Mouse (Mus musculus): ENCODE results near the gene Gid8. TPM values are rescaled to one million over a fixed set of nuclear protein-coding genes. Genes with fewer than 3 reads are reported as not detected.

Gene Gid8
- polyA plus RNA-seq, 1 experiment from 2014 or later = 54.6 TPM

GRCm38 (mm10) chr2:180735232-180735631 is 25.3 kb downstream of the Gid8 start:
- no peaks in the 10 kb centered on the region for H3K27me3 ChIP-seq
- H3K4me2 ChIP-seq (replicated peaks) = no peak overlapping the region
- ATAC-seq (ENCODE audit: low FRiP score, low read depth) = no peak
- no peak overlapping the region for H3K9ac ChIP-seq (replicated peaks)
- H3K27ac ChIP-seq (replicated peaks) = no peak overlapping the region
- H3K9me3 ChIP-seq = no peaks in the 10 kb centered on the region
- no peak overlapping the region for H3K4me3 ChIP-seq
- WGBS = 80% methylated on average over 7 of the region's 7 CpGs
- no peaks in the 10 kb centered on the region for H3K4me1 ChIP-seq
- H3K36me3 ChIP-seq = no peaks in the 10 kb centered on the region

GRCm38 (mm10) chr2:180737984-180738383 is 28.1 kb downstream of the Gid8 start:
- Histone ChIP-seq H3K27ac (replicated peaks) (no peak overlapping the region), H3K4me3 (no peak overlapping the region), H3K9me3 (no peaks in the 10 kb centered on the region), H3K4me2 (replicated peaks) (no peak overlapping the region), H3K27me3 (no peaks in the 10 kb centered on the region), H3K4me1 (no peaks in the 10 kb centered on the region), H3K36me3 (no peaks in the 10 kb centered on the region), H3K9ac (replicated peaks) (no peak overlapping the region)
- WGBS = 73% methylated on average over 2 of the region's 2 CpGs
- no peak for ATAC-seq (ENCODE audit: low FRiP score, low read depth)

- no peak for ATAC-seq (ENCODE audit: low FRiP score, low read depth)
- Histone ChIP-seq H3K4me2 (replicated peaks) (no peak overlapping the region), H3K4me3 (no peak overlapping the region), H3K27me3 (no peaks in the 10 kb centered on the region), H3K27ac (replicated peaks) (no peak overlapping the region), H3K9ac (replicated peaks) (no peak overlapping the region), H3K9me3 (no peaks in the 10 kb centered on the region), H3K4me1 (no peaks in the 10 kb centered on the region), H3K36me3 (no peaks in the 10 kb centered on the region)
- 23% methylated on average over 3 of the region's 3 CpGs for WGBS
Measured at GRCm38 (mm10) chr2:180740349-180740748, 30.4 kb downstream of the Gid8 start.

DNA sequence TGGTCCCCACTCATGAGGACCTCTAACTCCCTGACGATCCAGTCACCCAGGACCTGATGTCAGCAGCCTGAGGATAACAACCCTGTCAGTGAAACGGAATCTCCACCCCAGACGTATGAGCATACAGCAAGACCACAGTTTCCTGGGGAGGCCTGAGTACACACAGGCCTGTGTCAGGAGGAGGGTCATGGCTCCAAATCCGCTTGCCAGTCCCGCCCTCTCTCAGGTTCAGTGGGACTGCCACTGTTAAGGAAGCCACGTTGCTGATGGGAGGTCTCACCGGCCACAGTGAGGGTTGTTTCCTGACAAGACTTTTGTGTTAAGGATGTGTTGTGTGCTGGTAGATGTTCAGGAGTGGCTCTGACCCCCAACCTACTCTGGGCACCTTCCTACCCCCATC is 31.5 kb downstream of the Gid8 start:
- ATAC-seq (ENCODE audit: low FRiP score, low read depth) = no peak
- H3K36me3 ChIP-seq = no peaks in the 10 kb centered on the region
- 85% methylated on average over 7 of the region's 7 CpGs for WGBS

GRCm38 (mm10) chr2:180742820-180743219 is 32.9 kb downstream of the Gid8 start:
- WGBS = 87% methylated on average over 6 of the region's 6 CpGs
- no peak overlapping the region for H3K4me2 ChIP-seq (replicated peaks)
- no peaks in the 10 kb centered on the region for H3K27me3 ChIP-seq
- H3K36me3 ChIP-seq = no peaks in the 10 kb centered on the region
- no peak for ATAC-seq (ENCODE audit: low FRiP score, low read depth)
- H3K4me3 ChIP-seq = no peak overlapping the region
- peaks cover 9% of the 10 kb centered on the region for H3K4me1 ChIP-seq
- no peak overlapping the region for H3K27ac ChIP-seq (replicated peaks)
- H3K9ac ChIP-seq (replicated peaks) = no peak overlapping the region
- H3K9me3 ChIP-seq = no peaks in the 10 kb centered on the region

More for the DNA sequence above, 31.5 kb downstream of the Gid8 start:
- Histone ChIP-seq H3K4me2 (replicated peaks) (no peak overlapping the region), H3K9ac (replicated peaks) (no peak overlapping the region), H3K9me3 (no peaks in the 10 kb centered on the region), H3K27ac (replicated peaks) (no peak overlapping the region), H3K27me3 (no peaks in the 10 kb centered on the region), H3K4me3 (no peak overlapping the region), H3K4me1 (peaks cover 3% of the 10 kb centered on the region; the same call in 1 of the 2 replicates)

- H3K9me3 ChIP-seq = no peaks in the 10 kb centered on the region
- no peak for ATAC-seq (ENCODE audit: low FRiP score, low read depth)
- WGBS = 89% methylated on average over 2 of the region's 2 CpGs
- H3K4me3 ChIP-seq = no peak overlapping the region
- H3K27me3 ChIP-seq = no peaks in the 10 kb centered on the region
- no peak overlapping the region for H3K27ac ChIP-seq (replicated peaks)
- no peak overlapping the region for H3K9ac ChIP-seq (replicated peaks)
- no peak overlapping the region for H3K4me2 ChIP-seq (replicated peaks)
- H3K4me1 ChIP-seq = peaks cover 9% of the 10 kb centered on the region
- no peaks in the 10 kb centered on the region for H3K36me3 ChIP-seq
Measured at GRCm38 (mm10) chr2:180743321-180743720, 33.4 kb downstream of the Gid8 start.

- Histone ChIP-seq H3K9ac (replicated peaks) (no peak overlapping the region), H3K27me3 (no peaks in the 10 kb centered on the region), H3K4me1 (peaks cover 13% of the 10 kb centered on the region), H3K27ac (replicated peaks) (no peak overlapping the region), H3K4me3 (no peak overlapping the region), H3K4me2 (replicated peaks) (no peak overlapping the region), H3K36me3 (no peaks in the 10 kb centered on the region), H3K9me3 (no peaks in the 10 kb centered on the region)
- 38% methylated on average over 17 of the region's 17 CpGs for WGBS
- peak; percentile 66 for ATAC-seq (ENCODE audit: low FRiP score, low read depth)
Measured at GRCm38 (mm10) chr2:180745248-180745927, 35.5 kb downstream of the Gid8 start.

DNA sequence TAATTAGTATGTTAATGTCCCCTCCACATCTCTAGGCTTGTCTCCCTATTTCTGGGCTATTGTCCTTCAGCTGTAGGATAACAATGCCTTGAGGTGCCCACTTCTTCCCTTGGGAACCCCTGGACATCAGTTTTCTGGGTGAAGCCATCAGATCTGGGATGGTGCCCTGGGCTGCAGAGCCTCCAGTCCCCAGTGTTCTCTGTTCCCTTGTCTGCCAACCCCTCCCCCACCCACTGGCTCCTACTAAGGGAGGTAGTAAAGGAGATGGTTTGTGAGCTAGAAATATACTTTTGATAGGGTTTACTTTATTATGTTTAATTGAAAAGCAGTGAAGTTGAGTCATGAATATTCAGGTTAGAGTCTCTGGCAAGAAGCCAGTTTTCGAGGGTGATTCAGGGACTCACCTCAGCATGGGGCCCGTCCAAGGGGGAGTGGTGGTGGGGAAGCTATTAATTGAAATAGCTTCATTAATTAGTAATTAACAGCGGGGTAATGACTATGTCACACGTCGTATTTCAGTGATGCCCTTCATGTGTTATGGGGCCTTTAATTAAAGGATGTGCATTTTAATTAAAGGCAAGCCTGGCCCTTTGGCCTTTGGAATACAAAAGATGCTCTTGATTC is 36.8 kb downstream of the Gid8 start:
- no peaks in the 10 kb centered on the region for H3K9me3 ChIP-seq
- no peak overlapping the region for H3K9ac ChIP-seq (replicated peaks)
- no peak for ATAC-seq (ENCODE audit: low FRiP score, low read depth)
- WGBS = 32% methylated on average over 5 of the region's 5 CpGs
- no peaks in the 10 kb centered on the region for H3K36me3 ChIP-seq
- peaks cover 13% of the 10 kb centered on the region for H3K4me1 ChIP-seq
- H3K27me3 ChIP-seq = no peaks in the 10 kb centered on the region
- H3K4me3 ChIP-seq = no peak overlapping the region
- no peak overlapping the region for H3K27ac ChIP-seq (replicated peaks)
- H3K4me2 ChIP-seq (replicated peaks) = no peak overlapping the region

- Histone ChIP-seq H3K36me3 (no peaks in the 10 kb centered on the region), H3K27ac (replicated peaks) (no peak overlapping the region), H3K4me1 (peaks cover 13% of the 10 kb centered on the region), H3K4me3 (no peak overlapping the region), H3K9me3 (no peaks in the 10 kb centered on the region), H3K4me2 (replicated peaks) (no peak overlapping the region), H3K9ac (replicated peaks) (no peak overlapping the region), H3K27me3 (0 out of 2 replicates have a peak, but pooled peaks cover 6% of the 10 kb centered on the region)
- WGBS = 65% methylated on average over 5 of the region's 5 CpGs
- no peak for ATAC-seq (ENCODE audit: low FRiP score, low read depth)
Measured at GRCm38 (mm10) chr2:180748904-180749303, 39.0 kb downstream of the Gid8 start.

GRCm38 (mm10) chr2:180754976-180755688 is 45.2 kb downstream of the Gid8 start:
- H3K9me3 ChIP-seq = no peaks in the 10 kb centered on the region
- WGBS = 62% methylated on average over 5 of the region's 5 CpGs
- no peak overlapping the region for H3K4me3 ChIP-seq
- H3K4me2 ChIP-seq (replicated peaks) = no peak overlapping the region
- H3K27ac ChIP-seq (replicated peaks) = 0 out of 2 replicates have a peak overlapping the region, but pooled peaks have one; percentile 17
- no peak overlapping the region for H3K9ac ChIP-seq (replicated peaks)
- peaks cover 24% of the 10 kb centered on the region; the same call in 1 of the 2 replicates for H3K4me1 ChIP-seq
- 0 out of 2 replicates have a peak, but pooled peaks cover 11% of the 10 kb centered on the region for H3K27me3 ChIP-seq
- no peaks in the 10 kb centered on the region for H3K36me3 ChIP-seq
- ATAC-seq (ENCODE audit: low FRiP score, low read depth) = no peak

- no peak for ATAC-seq (ENCODE audit: low FRiP score, low read depth)
- 4% methylated on average over 8 of the region's 8 CpGs for WGBS
- no peak overlapping the region for H3K9ac ChIP-seq (replicated peaks)
- H3K4me1 ChIP-seq = peaks cover 24% of the 10 kb centered on the region; the same call in 1 of the 2 replicates
- H3K9me3 ChIP-seq = no peaks in the 10 kb centered on the region
- H3K27me3 ChIP-seq = 0 out of 2 replicates have a peak, but pooled peaks cover 11% of the 10 kb centered on the region
- H3K4me3 ChIP-seq = no peak overlapping the region
- 0 out of 2 replicates have a peak overlapping the region, but pooled peaks have one; percentile 17 for H3K27ac ChIP-seq (replicated peaks)
- H3K4me2 ChIP-seq (replicated peaks) = no peak overlapping the region
- H3K36me3 ChIP-seq = no peaks in the 10 kb centered on the region
Measured at GRCm38 (mm10) chr2:180755896-180756295, 46.0 kb downstream of the Gid8 start.

DNA sequence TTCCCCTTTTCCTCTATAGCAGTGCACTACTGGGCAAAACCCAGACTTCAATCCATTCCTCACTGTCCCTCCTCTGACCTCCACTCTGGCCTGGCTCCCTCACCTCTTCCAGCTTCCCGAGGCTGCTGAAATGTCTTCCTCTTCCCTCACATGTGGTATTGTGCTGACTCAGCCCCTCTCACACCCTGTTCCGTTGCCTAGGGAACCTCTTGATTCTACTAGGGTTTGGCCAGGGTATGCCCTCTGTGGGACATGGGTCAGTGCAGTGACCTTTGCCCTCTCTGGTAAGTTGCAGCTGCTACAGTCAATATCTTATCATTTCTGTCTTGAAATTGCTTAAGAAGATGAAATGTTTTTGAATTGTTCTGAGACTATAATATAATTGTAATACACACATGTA is 46.9 kb downstream of the Gid8 start:
- 23% methylated on average over 2 of the region's 2 CpGs for WGBS
- Histone ChIP-seq H3K27me3 (peaks cover 19% of the 10 kb centered on the region; the same call in 1 of the 2 replicates), H3K27ac (replicated peaks) (no peak overlapping the region)

More for the DNA sequence above, 46.9 kb downstream of the Gid8 start:
- no peak overlapping the region for H3K4me3 ChIP-seq
- H3K4me1 ChIP-seq = peaks cover 24% of the 10 kb centered on the region; the same call in 1 of the 2 replicates
- H3K9ac ChIP-seq (replicated peaks) = no peak overlapping the region
- no peak overlapping the region for H3K4me2 ChIP-seq (replicated peaks)
- ATAC-seq (ENCODE audit: low FRiP score, low read depth) = no peak
- H3K36me3 ChIP-seq = no peaks in the 10 kb centered on the region
- no peaks in the 10 kb centered on the region for H3K9me3 ChIP-seq
